Mouse (Mus musculus): ENCODE results near the gene Cnbp. TPM values are rescaled to one million over a fixed set of nuclear protein-coding genes. Genes with fewer than 3 reads are reported as not detected.

The Cnbp gene
- total and polyA plus RNA-seq, 2 experiments: 165 to 286 TPM

GRCm38 (mm10) chr6:87882816-87883215 lies 31.9 kb upstream of the Cnbp start:
- 82% methylated on average over 4 of the region's 4 CpGs for WGBS
- no peak overlapping the region for H3K9ac ChIP-seq (ENCODE audit: low read depth, low read length)
- H3K27ac ChIP-seq (replicated peaks; ENCODE audit: insufficient read depth, low read depth, low read length): no peak overlapping the region
- no peaks in the 10 kb centered on the region for H3K79me2 ChIP-seq (ENCODE audit: control insufficient read depth, insufficient read depth, low read length)
- H3K4me1 ChIP-seq (ENCODE audit: control insufficient read depth, insufficient read depth, low read length): peaks cover 11% of the 10 kb centered on the region
- H3K36me3 ChIP-seq (ENCODE audit: control insufficient read depth, insufficient read depth, low read length): no peaks in the 10 kb centered on the region
- no peak overlapping the region for H3K4me3 ChIP-seq (ENCODE audit: insufficient read depth, low read depth, low read length)
- no peak for DNase-seq (ENCODE audit: extremely low read depth, low read depth, low spot score)
- no peaks in the 10 kb centered on the region for H3K27me3 ChIP-seq (ENCODE audit: control insufficient read depth, insufficient read depth, low read length)
- TF ChIP-seq CTCF (IDR thresholded peaks at IDR 0.05; ENCODE audit: low read depth, low read length): no peak

- no peak overlapping the region for H3K27ac ChIP-seq (replicated peaks; ENCODE audit: insufficient read depth, low read depth, low read length)
- no peak for TF ChIP-seq CTCF (IDR thresholded peaks at IDR 0.05; ENCODE audit: low read depth, low read length)
- no peak for TF ChIP-seq POLR2A (IDR thresholded peaks at IDR 0.05; ENCODE audit: extremely low read depth, insufficient read depth, low read length)
- no peak overlapping the region for H3K4me3 ChIP-seq (ENCODE audit: insufficient read depth, low read depth, low read length)
- no peak overlapping the region for H3K9ac ChIP-seq (ENCODE audit: low read depth, low read length)
- DNase-seq (ENCODE audit: extremely low read depth, low read depth, low spot score): no peak
- no peaks in the 10 kb centered on the region for H3K36me3 ChIP-seq (ENCODE audit: control insufficient read depth, insufficient read depth, low read length)
- WGBS: 81% methylated on average over 3 of the region's 3 CpGs
- H3K79me2 ChIP-seq (ENCODE audit: control insufficient read depth, insufficient read depth, low read length): no peaks in the 10 kb centered on the region
- peaks cover 10% of the 10 kb centered on the region for H3K4me1 ChIP-seq (ENCODE audit: control insufficient read depth, insufficient read depth, low read length)
- H3K27me3 ChIP-seq (ENCODE audit: control insufficient read depth, insufficient read depth, low read length): no peaks in the 10 kb centered on the region
Measured at GRCm38 (mm10) chr6:87882221-87882620, 31.3 kb upstream of the Cnbp start.

GRCm38 (mm10) chr6:87879628-87880027 lies 28.7 kb upstream of the Cnbp start:
- Histone ChIP-seq H3K36me3 (ENCODE audit: control insufficient read depth, insufficient read depth, low read length) (no peaks in the 10 kb centered on the region), H3K4me3 (ENCODE audit: insufficient read depth, low read depth, low read length) (no peak overlapping the region), H3K79me2 (ENCODE audit: control insufficient read depth, insufficient read depth, low read length) (no peaks in the 10 kb centered on the region), H3K27ac (replicated peaks; ENCODE audit: insufficient read depth, low read depth, low read length) (no peak overlapping the region), H3K9ac (ENCODE audit: low read depth, low read length) (no peak overlapping the region), H3K27me3 (ENCODE audit: control insufficient read depth, insufficient read depth, low read length) (no peaks in the 10 kb centered on the region), H3K4me1 (ENCODE audit: control insufficient read depth, insufficient read depth, low read length) (peaks cover 20% of the 10 kb centered on the region)
- no peak for TF ChIP-seq POLR2A (IDR thresholded peaks at IDR 0.05; ENCODE audit: extremely low read depth, insufficient read depth, low read length)
- no peak for TF ChIP-seq CTCF (IDR thresholded peaks at IDR 0.05; ENCODE audit: low read depth, low read length)
- WGBS: 68% methylated on average over 3 of the region's 3 CpGs
- no peak for DNase-seq (ENCODE audit: extremely low read depth, low read depth, low spot score)

GRCm38 (mm10) chr6:87879010-87879409 lies 28.1 kb upstream of the Cnbp start:
- no peak for TF ChIP-seq CTCF (IDR thresholded peaks at IDR 0.05; ENCODE audit: low read depth, low read length)
- TF ChIP-seq POLR2A (IDR thresholded peaks at IDR 0.05; ENCODE audit: extremely low read depth, insufficient read depth, low read length): no peak
- no peaks in the 10 kb centered on the region for H3K27me3 ChIP-seq (ENCODE audit: control insufficient read depth, insufficient read depth, low read length)
- no peak overlapping the region for H3K9ac ChIP-seq (ENCODE audit: low read depth, low read length)
- H3K36me3 ChIP-seq (ENCODE audit: control insufficient read depth, insufficient read depth, low read length): no peaks in the 10 kb centered on the region
- peaks cover 20% of the 10 kb centered on the region for H3K4me1 ChIP-seq (ENCODE audit: control insufficient read depth, insufficient read depth, low read length)
- WGBS: 6% methylated on average over 4 of the region's 4 CpGs
- H3K79me2 ChIP-seq (ENCODE audit: control insufficient read depth, insufficient read depth, low read length): no peaks in the 10 kb centered on the region
- H3K27ac ChIP-seq (replicated peaks; ENCODE audit: insufficient read depth, low read depth, low read length): no peak overlapping the region
- no peak overlapping the region for H3K4me3 ChIP-seq (ENCODE audit: insufficient read depth, low read depth, low read length)
- peak; percentile 92 for DNase-seq (ENCODE audit: extremely low read depth, low read depth, low spot score)

GRCm38 (mm10) chr6:87876068-87876643 lies 25.2 kb upstream of the Cnbp start:
- Histone ChIP-seq H3K79me2 (ENCODE audit: control insufficient read depth, insufficient read depth, low read length) (no peaks in the 10 kb centered on the region), H3K4me1 (ENCODE audit: control insufficient read depth, insufficient read depth, low read length) (peaks cover 26% of the 10 kb centered on the region), H3K27ac (replicated peaks; ENCODE audit: insufficient read depth, low read depth, low read length) (peak overlapping the region; percentile 9), H3K9ac (ENCODE audit: low read depth, low read length) (no peak overlapping the region), H3K4me3 (ENCODE audit: insufficient read depth, low read depth, low read length) (no peak overlapping the region), H3K27me3 (ENCODE audit: control insufficient read depth, insufficient read depth, low read length) (no peaks in the 10 kb centered on the region), H3K36me3 (ENCODE audit: control insufficient read depth, insufficient read depth, low read length) (no peaks in the 10 kb centered on the region)
- no peak for TF ChIP-seq CTCF (IDR thresholded peaks at IDR 0.05; ENCODE audit: low read depth, low read length)
- TF ChIP-seq POLR2A (IDR thresholded peaks at IDR 0.05; ENCODE audit: extremely low read depth, insufficient read depth, low read length): no peak
- 79% methylated on average over 13 of the region's 13 CpGs for WGBS
- peak; percentile 28 for DNase-seq (ENCODE audit: extremely low read depth, low read depth, low spot score)

DNA sequence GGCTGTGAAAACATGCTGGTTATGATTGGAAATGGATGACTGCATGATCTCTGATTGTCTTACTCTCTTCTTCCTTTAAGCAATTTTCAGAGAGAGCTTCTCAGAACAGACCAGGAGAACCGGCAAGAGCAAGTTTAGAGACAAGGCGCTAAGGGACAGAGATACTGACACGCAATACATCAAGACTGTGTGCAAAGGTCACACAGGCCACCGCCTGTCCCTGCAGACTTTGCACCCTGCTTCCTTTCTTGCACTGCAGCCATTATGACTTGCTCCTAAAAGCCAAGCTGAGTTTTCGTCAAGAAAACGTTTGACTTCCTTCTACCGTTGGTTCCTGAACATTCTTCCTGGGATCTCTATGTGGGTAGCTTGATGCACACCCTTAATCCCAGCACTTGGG lies 24.7 kb upstream of the Cnbp start:
- 27% methylated on average over 7 of the region's 7 CpGs for WGBS
- H3K79me2 ChIP-seq (ENCODE audit: control insufficient read depth, insufficient read depth, low read length): no peaks in the 10 kb centered on the region
- no peak overlapping the region for H3K4me3 ChIP-seq (ENCODE audit: insufficient read depth, low read depth, low read length)
- DNase-seq (ENCODE audit: extremely low read depth, low read depth, low spot score): peak; percentile 68
- no peaks in the 10 kb centered on the region for H3K36me3 ChIP-seq (ENCODE audit: control insufficient read depth, insufficient read depth, low read length)
- no peak overlapping the region for H3K9ac ChIP-seq (ENCODE audit: low read depth, low read length)
- H3K27me3 ChIP-seq (ENCODE audit: control insufficient read depth, insufficient read depth, low read length): no peaks in the 10 kb centered on the region
- H3K27ac ChIP-seq (replicated peaks; ENCODE audit: insufficient read depth, low read depth, low read length): peak overlapping the region; percentile 9
- peaks cover 26% of the 10 kb centered on the region for H3K4me1 ChIP-seq (ENCODE audit: control insufficient read depth, insufficient read depth, low read length)
- TF ChIP-seq POLR2A (IDR thresholded peaks at IDR 0.05; ENCODE audit: extremely low read depth, insufficient read depth, low read length): no peak

Data from liver, adult 2 months (tissue).